ENCODE assay signal across 8 mouse cellular contexts in the genomic region with DNA sequence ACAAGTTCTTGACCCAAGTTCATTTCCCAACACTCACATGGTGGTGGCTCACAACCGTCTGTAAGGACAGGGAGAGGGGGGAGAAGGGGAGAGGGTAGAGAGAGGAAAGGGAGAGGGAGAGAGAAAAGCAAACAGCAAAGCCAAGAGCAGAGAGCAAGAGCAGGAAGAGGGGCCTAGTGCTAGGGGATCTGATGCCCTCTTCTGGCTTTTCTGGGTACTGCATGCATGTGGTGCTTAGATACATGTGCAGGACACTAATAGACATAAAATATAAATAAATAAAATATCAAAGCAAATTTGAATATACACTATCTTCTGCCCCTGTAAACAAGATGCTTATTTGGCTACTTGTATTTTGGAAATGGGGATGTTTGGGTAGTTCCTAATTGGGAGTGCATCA.
DNase-seq lines count a peak whose midpoint lies in the region; ATAC-seq and TF ChIP-seq lines count a peak whose summit lies in the region.

No protein-coding gene starts in this region.

- no peak overlapping the region for H3K4me2 ChIP-seq in neural tube, embryonic 15.5 days

- no peaks in the 10 kb centered on the region; the same call in 1 of the 2 replicates for H3K27me3 ChIP-seq in neural tube, embryonic 15.5 days (replicated peaks)
- no peaks in the 10 kb centered on the region for H3K27me3 ChIP-seq in spleen, adult 2 months (ENCODE audit: control insufficient read depth, insufficient read depth, low read length)

- H3K9me3 ChIP-seq in neural tube, embryonic 15.5 days (replicated peaks), result no peaks in the 10 kb centered on the region

- no peaks in the 10 kb centered on the region for H3K4me1 ChIP-seq in neural tube, embryonic 15.5 days
- H3K4me1 ChIP-seq in lung, adult 2 months (ENCODE audit: control insufficient read depth, insufficient read depth, low read length), result no peaks in the 10 kb centered on the region
- H3K4me1 ChIP-seq in spleen, adult 2 months (ENCODE audit: control insufficient read depth, insufficient read depth, insufficient read length), result no peaks in the 10 kb centered on the region

- no peak for TF ChIP-seq POLR2A in lung, adult 2 months (IDR thresholded peaks at IDR 0.05; ENCODE audit: borderline replicate concordance, extremely low read depth, low read depth, low read length)
- TF ChIP-seq POLR2A in spleen, adult 2 months (IDR thresholded peaks at IDR 0.05; ENCODE audit: low read depth, low read length), result no peak

- H3K36me3 ChIP-seq in neural tube, embryonic 15.5 days, result no peaks in the 10 kb centered on the region
- no peaks in the 10 kb centered on the region for H3K36me3 ChIP-seq in spleen, adult 2 months (ENCODE audit: control insufficient read depth, insufficient read depth, low read length)

- no peak overlapping the region for H3K4me3 ChIP-seq in neural tube, embryonic 15.5 days (replicated peaks)
- no peak overlapping the region for H3K4me3 ChIP-seq in lung, adult 2 months (replicated peaks; ENCODE audit: extremely low read depth, low read depth, low read length)
- no peak overlapping the region for H3K4me3 ChIP-seq in spleen, adult 2 months (ENCODE audit: extremely low read depth, insufficient read depth, insufficient read length)

- no peak for ATAC-seq in CD4-positive, CD25-positive, alpha-beta regulatory T cell, adult 4 months
- no peak for ATAC-seq in neural tube, embryonic 15.5 days (ENCODE audit: low FRiP score)

- 21% methylated on average over 1 of the region's 1 CpGs for WGBS in neural tube, embryonic 15.5 days
- 24% methylated on average over 1 of the region's 1 CpGs for WGBS in lung, adult 2 months
- 27% methylated on average over 1 of the region's 1 CpGs for WGBS in spleen, adult 2 months

- DNase-seq in CD4-positive, CD25-positive, alpha-beta regulatory T cell, adult 2 months (ENCODE audit: low read depth, low spot score), result peak; percentile 55
- DNase-seq in neural tube, embryonic 10.5 days (ENCODE audit: extremely low spot score, low spot score), result peak; percentile 36
- DNase-seq in cerebellum, postnatal 10 days, result peak; percentile 66 to 73
- DNase-seq in induced T-regulatory cell, adult 2 months (ENCODE audit: low read depth), result peak; percentile 39
- DNase-seq in lung, adult 2 months, result peak; percentile 13
- DNase-seq in spleen, adult 2 months (ENCODE audit: low read depth in 1 of 2, low spot score in 2 of 2), result peak; percentile 0 to 13

- H3K27ac ChIP-seq in neural tube, embryonic 15.5 days (replicated peaks), result no peak overlapping the region
- H3K27ac ChIP-seq in spleen, adult 2 months (ENCODE audit: insufficient read depth, low read length), result no peak overlapping the region

- peak; percentile 45 for TF ChIP-seq CTCF in lung, adult 2 months (IDR thresholded peaks at IDR 0.05; ENCODE audit: insufficient read depth, low read length)
- TF ChIP-seq CTCF in spleen, adult 2 months (IDR thresholded peaks at IDR 0.05; ENCODE audit: extremely low read depth, insufficient read depth, insufficient read length, insufficient replicate concordance), result no peak

- H3K9ac ChIP-seq in neural tube, embryonic 15.5 days (replicated peaks), result no peak overlapping the region

Comparison
In these comparisons a context has a peak if more than half of its experiments do, and no peak if none do; other contexts are left out.
1. DNase-seq: peak in every context shown above with its lines; median percentile 70 in cerebellum, postnatal 10 days; 55 in CD4-positive, CD25-positive, alpha-beta regulatory T cell, adult 2 months; 39 in induced T-regulatory cell, adult 2 months; 36 in neural tube, embryonic 10.5 days; 13 in lung, adult 2 months; 6 in spleen, adult 2 months.